ENCODE assay signal across 8 mouse cellular contexts in the genomic region with DNA sequence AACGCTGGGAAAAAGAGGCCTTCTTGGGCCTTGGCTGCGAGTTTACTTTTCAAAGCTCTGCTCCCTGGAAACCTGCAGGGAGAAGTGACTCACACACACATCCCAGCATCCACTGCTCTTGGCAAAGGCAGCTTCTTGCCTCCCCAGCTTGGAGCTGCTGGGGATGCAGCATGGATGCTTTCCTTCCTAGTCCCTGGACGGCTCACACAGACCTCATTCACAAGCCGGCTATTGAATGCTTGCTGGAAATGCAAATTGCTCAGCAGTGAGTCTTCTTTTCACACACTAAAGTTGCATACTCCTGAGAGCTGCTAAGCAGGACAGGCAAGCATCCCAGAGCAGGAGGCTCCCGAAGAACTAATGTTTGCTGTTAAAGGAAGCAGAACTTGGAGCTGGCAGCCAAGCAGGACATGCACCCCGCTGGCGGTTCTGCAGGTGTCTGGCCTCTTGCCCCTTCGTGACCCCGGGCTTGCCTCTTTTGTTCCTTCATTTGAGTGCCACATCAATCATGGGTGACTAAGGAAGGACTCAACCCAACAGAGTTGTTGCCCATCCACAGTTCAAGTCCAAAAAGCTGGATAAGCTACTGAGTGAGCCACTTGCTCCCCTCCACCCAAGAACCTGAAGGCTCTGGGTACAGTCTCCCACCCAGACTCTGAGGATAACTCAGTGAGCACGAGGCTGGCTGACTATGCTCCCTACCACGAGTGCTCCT. TPM values are rescaled to one million over a fixed set of nuclear protein-coding genes. Genes with fewer than 3 reads are reported as not detected.
A peak's percentile ranks its signal among the peaks of the same experiment; 100 is the strongest.
DNase-seq lines count a peak whose midpoint lies in the region; ATAC-seq lines count a peak whose summit lies in the region.

No protein-coding gene starts in this region.

- H3K9me3 ChIP-seq in limb, embryonic 15.5 days = no peaks in the 10 kb centered on the region
- no peaks in the 10 kb centered on the region for H3K9me3 ChIP-seq in limb, embryonic 10.5 days (replicated peaks)
- no peaks in the 10 kb centered on the region for H3K9me3 ChIP-seq in stomach, embryonic 16.5 days (replicated peaks; ENCODE audit: control insufficient read depth, low read length)
- no peaks in the 10 kb centered on the region for H3K9me3 ChIP-seq in intestine, embryonic 15.5 days

- no peak for DNase-seq in limb, embryonic 10.5 days (ENCODE audit: low spot score)
- DNase-seq in left cerebral cortex, postnatal 36 days (ENCODE audit: low spot score in 2 of 2) = peak; percentile 71 to 76
- no peak for DNase-seq in thymus, postnatal 36 days
- DNase-seq in adrenal gland, postnatal 4 days (ENCODE audit: low spot score in 2 of 2) = no peak

- no peak overlapping the region for H3K4me2 ChIP-seq in limb, embryonic 15.5 days
- H3K4me2 ChIP-seq in stomach, embryonic 16.5 days (ENCODE audit: low read depth, low read length) = no peak overlapping the region
- no peak overlapping the region for H3K4me2 ChIP-seq in intestine, embryonic 15.5 days (replicated peaks)

- H3K4me3 ChIP-seq in limb, embryonic 15.5 days = no peak overlapping the region
- no peak overlapping the region for H3K4me3 ChIP-seq in limb, embryonic 10.5 days
- no peak overlapping the region for H3K4me3 ChIP-seq in stomach, embryonic 16.5 days (replicated peaks; ENCODE audit: low read length)
- H3K4me3 ChIP-seq in intestine, embryonic 15.5 days (replicated peaks) = no peak overlapping the region

- H3K27ac ChIP-seq in limb, embryonic 15.5 days = no peak overlapping the region
- no peak overlapping the region for H3K27ac ChIP-seq in limb, embryonic 10.5 days
- H3K27ac ChIP-seq in stomach, embryonic 16.5 days (ENCODE audit: low read length) = no peak overlapping the region
- H3K27ac ChIP-seq in intestine, embryonic 15.5 days = no peak overlapping the region

- no peak overlapping the region for H3K9ac ChIP-seq in limb, embryonic 15.5 days
- H3K9ac ChIP-seq in stomach, embryonic 16.5 days (ENCODE audit: low read length) = no peak overlapping the region
- no peak overlapping the region for H3K9ac ChIP-seq in intestine, embryonic 15.5 days

- H3K4me1 ChIP-seq in limb, embryonic 15.5 days = no peaks in the 10 kb centered on the region
- peaks cover 5% of the 10 kb centered on the region; the same call in 1 of the 2 replicates for H3K4me1 ChIP-seq in limb, embryonic 10.5 days
- H3K4me1 ChIP-seq in stomach, embryonic 16.5 days (ENCODE audit: control insufficient read depth, insufficient read depth, low read length) = no peaks in the 10 kb centered on the region
- H3K4me1 ChIP-seq in intestine, embryonic 15.5 days (replicated peaks) = no peaks in the 10 kb centered on the region

- ATAC-seq in limb, embryonic 15.5 days (ENCODE audit: insufficient number of reproducible peaks, low FRiP score, low TSS enrichment, low read depth) = 0 out of 2 replicates have a peak, but pooled peaks have one; percentile 65
- ATAC-seq in frontal cortex, adult (ENCODE audit: low TSS enrichment) = peak; percentile 99
- ATAC-seq in stomach, embryonic 16.5 days (ENCODE audit: insufficient read depth, low FRiP score) = peak; percentile 33; the same call in 1 of the 2 replicates
- ATAC-seq in intestine, embryonic 15.5 days = no peak

- WGBS in limb, embryonic 15.5 days = 21% methylated on average over 11 of the region's 11 CpGs
- WGBS in limb, embryonic 10.5 days = 22% methylated on average over 11 of the region's 11 CpGs
- 18% methylated on average over 11 of the region's 11 CpGs for WGBS in stomach, embryonic 16.5 days
- 25% methylated on average over 11 of the region's 11 CpGs for WGBS in intestine, embryonic 15.5 days

- intact Hi-C loops in left cerebral cortex, postnatal 36 days (cut with DNase I) = no loop called here

- no peaks in the 10 kb centered on the region for H3K36me3 ChIP-seq in limb, embryonic 15.5 days
- no peaks in the 10 kb centered on the region for H3K36me3 ChIP-seq in limb, embryonic 10.5 days
- H3K36me3 ChIP-seq in stomach, embryonic 16.5 days (ENCODE audit: control insufficient read depth, insufficient read depth, low read length) = no peaks in the 10 kb centered on the region
- no peaks in the 10 kb centered on the region for H3K36me3 ChIP-seq in intestine, embryonic 15.5 days

- no peaks in the 10 kb centered on the region for H3K27me3 ChIP-seq in limb, embryonic 15.5 days
- H3K27me3 ChIP-seq in limb, embryonic 10.5 days (ENCODE audit: low read depth, poor library complexity, severe bottlenecking) = peaks cover 9% of the 10 kb centered on the region; the same call in 1 of the 2 replicates
- no peaks in the 10 kb centered on the region for H3K27me3 ChIP-seq in stomach, embryonic 16.5 days (ENCODE audit: control insufficient read depth, insufficient read depth, low read length)
- no peaks in the 10 kb centered on the region for H3K27me3 ChIP-seq in intestine, embryonic 15.5 days (replicated peaks)

RNA-seq across cellular contexts. Expression of gene 2810459M11Rik, which starts 13.2 kb away (rescaled TPM):
- 0.29 and 0.47 TPM in 2 replicates for polyA plus RNA-seq in limb, embryonic 15.5 days (2015; fragmentation: Nextera tagmentation; extraction: Ambion mirVana)
- 0.19 and 0.28 TPM in 2 replicates for polyA plus RNA-seq in limb, embryonic 10.5 days (2016; fragmentation: Nextera tagmentation; extraction: Ambion mirVana)
- 1 to 10 TPM; 5.6 to 9.0 TPM for total RNA-seq in left cerebral cortex, postnatal 36 days (2021)
- 3.3 TPM in 2 replicates for polyA plus RNA-seq in stomach, embryonic 16.5 days (2015; fragmentation: Nextera tagmentation; extraction: Ambion mirVana)
- 5.2 and 6.1 TPM in 2 replicates for polyA plus RNA-seq in intestine, embryonic 15.5 days (2015; fragmentation: Nextera tagmentation; extraction: Ambion mirVana)
- 1 to 10 TPM; 1.0 to 3.4 TPM for total RNA-seq in adrenal gland, postnatal 4 days (2021)

RNA-seq across cellular contexts. Expression of gene Spata3, which starts 15.8 kb away (rescaled TPM):
- polyA plus RNA-seq in limb, embryonic 15.5 days (2015; fragmentation: Nextera tagmentation; extraction: Ambion mirVana) = not detected in 2 replicates
- not detected in 2 replicates for polyA plus RNA-seq in limb, embryonic 10.5 days (2016; fragmentation: Nextera tagmentation; extraction: Ambion mirVana)
- under 1 TPM; 0.36 to 0.99 TPM for total RNA-seq in left cerebral cortex, postnatal 36 days (2021)
- not detected in 2 replicates for polyA plus RNA-seq in stomach, embryonic 16.5 days (2015; fragmentation: Nextera tagmentation; extraction: Ambion mirVana)
- not detected in 2 replicates for polyA plus RNA-seq in intestine, embryonic 15.5 days (2015; fragmentation: Nextera tagmentation; extraction: Ambion mirVana)
- total RNA-seq in adrenal gland, postnatal 4 days (2021) = not detected

RNA-seq across cellular contexts. Expression of gene Psmd1, which starts 31.8 kb away (rescaled TPM):
- 148 and 155 TPM in 2 replicates for polyA plus RNA-seq in limb, embryonic 15.5 days (2015; fragmentation: Nextera tagmentation; extraction: Ambion mirVana)
- polyA plus RNA-seq in limb, embryonic 10.5 days (2016; fragmentation: Nextera tagmentation; extraction: Ambion mirVana) = 220 and 233 TPM in 2 replicates
- total RNA-seq in left cerebral cortex, postnatal 36 days (2021) = 100 to 1,000 TPM; 106 TPM
- 150 and 154 TPM in 2 replicates for polyA plus RNA-seq in stomach, embryonic 16.5 days (2015; fragmentation: Nextera tagmentation; extraction: Ambion mirVana)
- 143 and 152 TPM in 2 replicates for polyA plus RNA-seq in intestine, embryonic 15.5 days (2015; fragmentation: Nextera tagmentation; extraction: Ambion mirVana)
- 100 to 1,000 TPM; 113 to 114 TPM for total RNA-seq in adrenal gland, postnatal 4 days (2021)

Comparison
In these comparisons a context has a peak if more than half of its experiments do, and no peak if none do; other contexts are left out.
1. DNase-seq: peak in left cerebral cortex, postnatal 36 days (2 of 2); none in limb, embryonic 10.5 days (single experiment), thymus, postnatal 36 days (0 of 2) and adrenal gland, postnatal 4 days (0 of 2).